Mouse (Mus musculus): ENCODE data around the gene Med23.

The Med23 gene

GRCm38 (mm10) chr10:24869760-24870290 is at the start of gene Med23:
Med23 (plus strand) TSS chr10:24869986.
- DNase-seq (ENCODE audit: low spot score) = peak; percentile 97

- DNase-seq (ENCODE audit: low spot score) = no peak
Observed at GRCm38 (mm10) chr10:24821990-24822676, 47.7 kb upstream of the Med23 start.

- no peak for DNase-seq (ENCODE audit: low spot score)
Observed at GRCm38 (mm10) chr10:24822842-24823241, 46.9 kb upstream of the Med23 start.

GRCm38 (mm10) chr10:24823265-24823664 is 46.5 kb upstream of the Med23 start:
- DNase-seq (ENCODE audit: low spot score) = no peak

DNA sequence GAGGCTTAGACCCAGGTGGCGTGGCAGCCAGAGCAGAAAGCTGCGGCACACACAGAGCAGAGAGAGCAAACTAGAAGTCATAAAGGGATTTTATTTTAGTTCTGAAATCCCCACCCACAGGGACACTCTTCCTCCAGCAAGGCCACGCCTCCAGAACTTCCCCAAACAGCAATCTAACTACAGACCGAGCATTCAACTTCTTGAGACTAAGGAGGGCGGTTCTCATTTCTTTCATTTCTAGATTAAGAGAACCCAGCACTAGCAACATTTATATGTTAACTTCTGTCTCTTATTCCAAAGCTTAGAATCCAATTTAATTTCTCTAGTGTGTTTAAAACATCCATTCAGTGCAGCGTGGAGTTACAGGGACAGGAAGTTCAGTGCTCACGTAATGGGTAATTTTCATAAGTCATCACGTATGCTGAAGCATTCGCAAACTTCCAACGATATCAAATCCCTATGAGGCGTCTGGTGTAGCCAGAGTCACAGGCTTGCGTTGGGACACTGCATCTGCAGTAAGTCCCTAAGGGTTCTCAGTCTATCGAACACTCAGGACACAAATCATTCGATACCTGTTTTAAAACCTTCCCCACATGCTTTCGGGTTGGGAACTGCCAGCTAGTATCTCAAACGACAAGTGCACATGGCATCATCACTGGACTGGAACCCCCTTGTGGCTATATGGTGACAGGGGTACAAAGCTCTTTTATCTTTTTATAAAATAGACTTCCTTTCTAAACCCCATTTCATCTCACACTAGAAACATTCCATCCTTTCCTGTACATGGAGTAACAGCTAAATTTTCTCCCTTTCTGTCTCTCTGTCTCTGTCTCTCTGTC is 45.9 kb upstream of the Med23 start:
- no peak for DNase-seq (ENCODE audit: low spot score)

DNA sequence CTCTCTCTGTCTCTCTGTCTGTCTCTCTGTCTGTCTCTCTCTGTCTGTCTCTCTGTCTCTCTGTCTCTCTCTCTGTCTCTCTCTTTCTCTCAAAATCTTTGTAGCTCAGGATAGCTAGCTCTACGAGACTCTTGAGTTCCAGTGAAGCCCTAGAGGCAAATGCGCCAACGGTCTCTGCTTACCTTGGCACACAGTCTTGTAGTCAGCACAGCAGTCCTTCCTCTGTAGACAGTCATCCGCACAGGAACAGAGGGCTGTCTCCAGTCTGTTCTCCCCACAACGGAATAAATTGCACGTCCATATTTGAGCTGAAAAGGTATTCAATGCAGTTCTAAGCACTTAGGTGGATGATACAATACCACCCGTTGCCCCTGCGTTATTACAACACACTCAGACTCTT is 45.2 kb upstream of the Med23 start:
- no peak for DNase-seq (ENCODE audit: low spot score)

DNA sequence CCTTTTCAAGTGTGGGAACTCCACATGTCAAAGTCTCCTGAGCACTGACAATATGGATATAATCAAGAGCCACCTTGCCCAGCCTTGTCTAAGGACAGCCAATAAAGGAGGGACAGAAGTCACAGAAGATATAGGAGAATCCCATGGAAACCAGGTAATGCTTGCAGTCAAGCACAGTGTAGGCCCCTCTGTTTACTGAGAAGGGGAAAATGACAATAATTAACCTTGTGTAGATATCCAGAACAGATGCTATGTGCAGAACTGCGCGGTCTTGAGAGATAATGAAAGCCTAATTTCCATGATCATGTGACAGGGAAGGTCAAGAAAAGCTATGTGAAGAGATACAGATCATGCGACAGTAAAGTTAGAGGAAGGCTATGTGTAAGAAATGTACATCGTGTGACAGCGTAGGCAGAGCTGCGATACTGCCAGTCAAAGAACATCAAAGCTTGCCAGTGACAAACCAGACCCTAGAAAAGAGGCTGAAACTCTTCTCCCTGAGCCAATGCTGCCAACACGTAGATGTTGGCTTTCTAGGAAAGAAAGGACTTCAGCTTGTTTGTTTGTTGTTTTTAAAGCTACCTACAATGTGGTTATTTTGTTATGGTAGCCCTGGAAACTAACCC is 44.2 kb upstream of the Med23 start:
- no peak for DNase-seq (ENCODE audit: low spot score)

DNA sequence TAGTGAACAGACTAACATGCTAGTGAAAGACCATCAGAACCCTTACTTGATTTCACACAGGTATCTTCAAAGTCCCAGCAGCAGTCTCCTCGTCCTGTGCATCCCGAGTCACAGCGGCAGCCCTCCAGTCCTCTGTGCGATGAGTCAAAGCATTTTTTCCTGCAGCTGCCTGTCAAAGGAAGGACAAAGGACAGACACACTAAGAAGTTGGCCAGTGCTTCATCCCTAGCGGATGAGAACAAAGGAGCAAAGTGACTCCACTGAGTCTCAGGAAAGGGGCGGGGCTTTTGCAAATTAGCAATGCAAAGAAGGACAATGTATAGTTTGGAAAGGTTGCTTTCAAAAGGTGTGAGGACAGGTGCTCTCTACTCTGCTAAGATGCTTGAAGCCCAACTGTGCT is 43.7 kb upstream of the Med23 start:
- no peak for DNase-seq (ENCODE audit: low spot score)

DNA sequence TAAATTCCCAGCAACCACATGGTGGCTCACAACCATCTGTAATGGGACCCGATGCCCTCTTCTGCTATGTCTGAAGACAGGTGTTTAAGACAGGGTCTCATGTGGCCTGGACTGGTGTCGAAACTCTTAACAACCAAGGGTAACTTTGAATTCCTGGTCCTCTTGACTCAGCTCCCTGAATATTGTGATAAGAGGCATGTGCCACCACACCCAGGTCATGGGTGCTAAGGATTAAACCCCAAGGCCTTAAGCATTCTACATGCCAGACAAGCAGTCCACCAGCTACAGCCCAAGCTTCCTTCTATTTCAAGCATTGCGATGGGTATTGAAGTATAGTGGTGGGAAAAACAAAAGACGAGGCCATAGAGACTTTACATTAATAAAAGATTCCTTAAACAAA is 41.6 kb upstream of the Med23 start:
- no peak for DNase-seq (ENCODE audit: low spot score)

GRCm38 (mm10) chr10:24830448-24830847 is 39.3 kb upstream of the Med23 start:
- DNase-seq (ENCODE audit: low spot score) = peak; percentile 47

DNA sequence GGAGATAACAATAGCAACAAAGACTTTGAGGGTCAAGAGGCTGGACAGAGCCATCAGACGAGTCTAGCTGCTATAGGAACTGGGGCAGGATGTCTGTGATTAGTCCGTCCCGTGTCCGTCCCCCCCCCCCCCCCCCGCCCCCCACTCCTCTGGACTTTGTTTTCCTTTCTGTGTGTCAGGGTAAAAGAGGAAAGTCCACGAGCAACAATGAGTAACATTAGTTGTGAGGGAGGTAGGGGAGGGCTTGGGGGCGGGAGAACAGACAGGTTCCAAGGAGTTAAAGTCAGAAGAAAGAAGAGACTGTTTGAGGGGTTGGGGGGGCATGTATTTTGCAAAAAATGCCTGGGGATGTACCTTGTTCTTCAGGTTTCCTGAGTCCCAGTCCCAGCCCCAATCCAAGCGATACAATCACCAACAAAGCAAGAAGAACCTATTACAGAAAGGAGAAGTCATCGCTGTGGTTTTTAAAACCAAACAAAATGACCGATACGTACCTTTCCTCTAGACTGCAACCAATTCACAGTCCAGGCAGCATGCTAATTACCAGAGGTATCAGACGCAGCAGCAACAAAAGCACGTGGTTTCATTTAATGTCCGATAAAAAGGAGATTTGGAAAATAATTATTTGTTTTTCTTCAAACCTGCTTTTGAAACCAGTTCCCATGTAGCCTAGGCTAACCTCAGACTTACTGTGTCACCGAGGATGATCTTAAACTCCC is 38.2 kb upstream of the Med23 start:
- DNase-seq (ENCODE audit: low spot score) = no peak

DNA sequence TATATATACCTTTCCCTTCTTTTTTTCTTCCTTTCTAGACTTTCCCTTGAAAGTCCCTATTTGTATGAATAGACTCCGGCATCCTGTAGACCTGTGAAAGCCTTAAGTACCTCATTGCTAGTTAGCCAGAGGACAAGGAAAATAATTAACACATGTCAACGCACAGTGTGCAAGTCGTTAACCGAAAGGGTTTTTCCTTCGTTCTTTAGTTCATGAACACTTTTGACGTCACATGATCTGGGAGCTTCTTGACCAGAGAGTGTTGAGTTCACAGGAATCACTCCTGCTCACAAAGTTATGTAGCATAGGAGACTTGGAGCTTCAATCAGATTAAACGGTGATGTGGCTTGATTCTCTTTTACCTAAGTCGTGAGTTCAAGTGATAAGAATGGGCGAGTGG is 37.5 kb upstream of the Med23 start:
- no peak for DNase-seq (ENCODE audit: low spot score)

DNA sequence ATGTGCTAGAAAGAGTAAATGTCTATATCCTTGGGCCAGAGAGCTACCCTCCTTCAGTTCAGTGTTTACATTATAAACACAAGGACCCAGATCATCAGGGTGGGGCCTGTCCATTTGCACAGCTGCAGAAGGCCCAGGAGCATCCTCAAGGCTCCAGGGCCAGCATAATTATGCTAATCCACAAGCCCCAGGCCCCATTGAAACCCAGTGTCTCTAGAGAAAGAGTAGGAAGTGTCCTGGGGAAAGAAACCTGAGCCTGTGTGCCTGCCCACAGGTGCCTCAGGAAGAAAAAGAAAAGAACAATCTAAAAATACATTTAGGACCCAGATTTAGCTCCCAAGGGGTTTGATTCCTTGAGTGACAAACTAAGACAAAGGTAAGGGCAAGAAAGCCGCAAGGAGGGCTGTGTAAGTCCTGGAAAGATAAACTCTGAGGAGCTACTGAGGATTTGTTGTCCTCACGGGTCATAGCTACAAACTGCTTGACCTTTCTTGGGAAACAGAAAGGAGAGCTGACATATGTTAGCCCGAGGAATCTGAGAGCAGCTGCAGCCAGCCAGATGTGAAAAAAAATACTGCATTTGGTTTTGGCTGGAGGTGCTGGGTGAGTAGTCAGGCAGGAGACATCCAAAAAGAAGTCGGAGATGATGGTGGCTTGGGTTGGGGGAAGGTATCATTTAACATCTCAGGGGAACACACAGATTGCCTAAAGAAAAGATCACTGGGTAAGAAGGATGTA is 35.0 kb upstream of the Med23 start:
- no peak for DNase-seq (ENCODE audit: low spot score)

- no peak for DNase-seq (ENCODE audit: low spot score)
Observed at GRCm38 (mm10) chr10:24835702-24836342, 34.0 kb upstream of the Med23 start.

DNA sequence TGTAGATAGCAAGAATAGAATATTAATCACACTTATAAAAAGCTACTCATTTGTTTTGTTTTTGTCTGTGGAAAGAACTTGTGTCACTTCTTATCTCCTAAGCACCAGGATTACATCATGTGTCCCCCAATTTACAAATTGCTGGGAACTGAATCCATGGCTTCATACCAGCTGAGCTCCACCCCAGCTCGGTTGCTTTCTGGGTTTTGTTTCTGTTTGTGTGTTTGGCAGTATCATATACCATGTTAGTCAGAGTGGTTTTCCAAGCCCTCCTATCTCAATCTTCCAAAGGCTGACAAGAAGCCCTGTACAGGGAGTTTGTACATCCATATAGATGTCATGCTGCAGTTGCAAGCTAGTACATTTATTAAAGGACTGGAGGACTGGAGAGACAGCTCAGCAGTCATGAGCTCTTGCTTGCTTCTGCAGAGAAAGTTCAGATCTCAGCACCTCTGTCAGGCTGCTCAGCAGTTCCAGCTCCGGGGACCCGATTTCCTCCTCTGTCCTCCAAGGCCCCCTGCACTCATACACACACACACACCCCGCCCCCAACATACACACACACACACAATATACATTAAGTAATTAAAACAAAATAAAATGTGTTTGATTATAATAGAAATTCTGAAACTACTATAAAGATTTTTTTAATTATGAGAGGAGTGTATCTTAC is 33.3 kb upstream of the Med23 start:
- no peak for DNase-seq (ENCODE audit: low spot score)

DNA sequence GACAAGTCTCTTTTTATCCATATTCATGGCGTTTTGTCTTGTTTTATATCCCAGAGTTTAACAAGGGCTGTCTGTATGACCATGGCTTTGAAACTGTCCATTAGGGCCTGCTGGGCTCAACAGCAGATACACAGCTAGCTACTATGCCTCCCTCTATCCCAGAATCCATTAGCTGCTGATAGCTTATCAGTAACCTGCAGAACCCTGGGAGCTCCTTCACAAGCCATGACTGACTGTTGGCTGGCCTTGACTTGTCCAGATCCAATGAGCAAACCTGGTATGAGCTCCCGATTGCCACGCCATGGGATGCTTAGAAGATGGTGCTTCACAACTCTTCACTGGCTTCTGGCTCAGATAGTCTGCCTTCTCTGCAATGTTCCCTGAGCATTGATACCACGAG is 29.0 kb upstream of the Med23 start:
- no peak for DNase-seq (ENCODE audit: low spot score)

DNA sequence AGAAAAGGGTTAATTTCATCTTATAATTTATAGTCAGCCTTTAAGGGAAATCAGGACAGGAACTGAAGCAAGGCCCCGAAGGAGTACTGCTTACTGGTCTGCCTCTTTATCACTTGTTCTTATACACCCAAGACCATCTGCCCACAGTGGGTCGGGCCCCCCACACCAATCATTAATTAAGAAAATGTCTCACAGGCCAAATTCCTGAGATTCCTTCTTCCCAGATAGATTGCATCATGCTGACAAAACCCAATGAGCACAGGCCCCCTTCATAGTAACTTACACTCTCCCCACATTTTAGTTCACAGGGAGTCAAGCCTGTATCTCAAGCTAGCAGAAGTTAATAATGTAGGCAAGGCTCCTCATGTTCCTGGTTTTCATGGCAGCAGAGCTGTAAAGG is 27.8 kb upstream of the Med23 start:
- DNase-seq (ENCODE audit: low spot score) = no peak

DNA sequence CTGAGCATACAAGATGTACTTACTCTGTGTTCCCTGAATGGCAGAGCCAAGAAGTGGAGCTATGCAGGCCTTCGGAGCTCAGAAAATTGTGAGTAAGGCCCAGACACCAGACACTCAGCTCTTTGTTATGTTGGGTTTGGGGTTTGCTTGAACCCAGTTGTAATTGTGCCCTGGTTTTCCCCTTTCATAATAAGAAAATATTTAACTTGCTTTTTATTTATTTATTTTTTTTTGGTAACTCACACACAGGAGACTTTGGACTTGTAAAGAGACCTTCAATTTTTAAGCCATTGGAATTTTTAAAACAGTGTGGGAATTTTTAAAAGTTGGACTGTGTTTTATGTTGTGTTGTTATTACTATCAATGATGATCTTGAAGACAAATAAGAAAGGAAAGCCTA is 27.1 kb upstream of the Med23 start, which contains the start of gene Enpp3:
TSS of gene Enpp3 (minus strand) at position 148 of the 400 bp plus-strand sequence.
- DNase-seq (ENCODE audit: low spot score) = no peak

DNA sequence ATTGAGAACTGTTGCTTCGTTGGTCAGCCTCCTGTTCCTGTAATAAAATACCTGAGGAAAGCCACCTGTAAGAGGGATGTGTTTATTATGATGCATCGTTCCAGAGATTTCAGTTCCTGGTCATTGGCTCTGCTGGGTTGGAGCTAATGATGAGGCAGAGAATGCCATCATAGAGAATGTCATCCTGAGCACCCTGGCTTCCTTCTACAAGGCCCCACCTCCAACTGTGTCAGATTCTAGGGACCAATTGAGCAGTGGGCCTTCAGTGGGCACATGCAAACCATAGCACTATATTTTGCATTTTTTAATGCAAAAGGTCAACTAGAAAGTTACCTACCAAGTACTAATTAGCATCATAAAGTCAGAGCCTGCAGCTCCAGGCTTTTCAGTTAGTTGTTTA is 6.6 kb upstream of the Med23 start:
- no peak for DNase-seq (ENCODE audit: low spot score)

- DNase-seq (ENCODE audit: low spot score) = peak; percentile 56
Observed at GRCm38 (mm10) chr10:24864434-24864833, 5.4 kb upstream of the Med23 start.
